Mouse (Mus musculus): ENCODE data around the gene Ppl.

Gene Ppl

GRCm38 (mm10) chr16:5036649-5037234 lies 95.5 kb downstream of the Ppl start:
- no peak for DNase-seq (ENCODE audit: low spot score in 2 of 2)

All from cerebellum, postnatal 4 days (tissue).